Mouse (Mus musculus) CH12.LX (cell line): ENCODE measurements around the gene Olfr934. TPM values are rescaled to one million over a fixed set of nuclear protein-coding genes. Genes with fewer than 3 reads are reported as not detected.

Experiments used
- DNase-seq: peaks from one replicate; pipeline ENCODE4 v3.0.0-alpha.2; 2013; ENCODE audit errors: extremely low read depth
- H3K27ac ChIP-seq: 2 replicates; pipeline ENCODE4 v1.5.1; 2012; ENCODE audit warnings: low read depth, mild to moderate bottlenecking, control low read depth, moderate library complexity; ENCODE audit not compliant: insufficient read depth
- H3K27me3 ChIP-seq: replicated peaks from 2 replicates; pipeline ENCODE3; 2012; ENCODE audit warnings: inconsistent platforms
- H3K36me3 ChIP-seq, 2 experiments: replicated peaks in 1 of 2; 2 replicates each; pipeline versions ENCODE3 to v1.6.1; 2012; ENCODE audit warnings: inconsistent platforms in 1 of 2, low read length in 1 of 2, mild to moderate bottlenecking in 1 of 2, mixed read lengths in 1 of 2, moderate library complexity in 1 of 2; ENCODE audit not compliant: control insufficient read depth in 1 of 2, insufficient read depth in 1 of 2
- H3K4me1 ChIP-seq, 2 experiments: 2 replicates each; pipeline ENCODE4 v1.6.1; 2012; ENCODE audit warnings: inconsistent platforms in 1 of 2, moderate library complexity in 1 of 2; ENCODE audit not compliant: insufficient read depth in 2 of 2, control insufficient read depth in 1 of 2
- H3K4me2 ChIP-seq: 2 replicates; pipeline ENCODE4 v1.6.1; 2012; ENCODE audit warnings: low read depth, mild to moderate bottlenecking, control low read depth; ENCODE audit not compliant: poor library complexity, insufficient read depth, severe bottlenecking
- H3K4me3 ChIP-seq, 3 experiments: fragments of 150-350 bp in 1 of 3; sonication (generic) in 1 of 3; replicated peaks in 1 of 3; 2 replicates each; pipeline versions ENCODE3 to v1.5.1; 2011 to 2012; ENCODE audit warnings: low read depth in 2 of 3, low read length in 2 of 3, mild to moderate bottlenecking in 2 of 3, moderate library complexity in 2 of 3, control low read depth in 1 of 3, improper control_type of control experiment in 1 of 3, inconsistent platforms in 1 of 3, mixed read lengths in 1 of 3; ENCODE audit not compliant: poor library complexity in 1 of 3
- H3K79me2 ChIP-seq: replicated peaks from 2 replicates; pipeline ENCODE4 v1.6.1; 2012; ENCODE audit warnings: mild to moderate bottlenecking, moderate library complexity; ENCODE audit not compliant: control insufficient read depth, poor library complexity, insufficient read depth, severe bottlenecking; ENCODE audit errors: extremely low read depth
- H3K9ac ChIP-seq: 2 replicates; pipeline ENCODE4 v1.6.1; 2012; ENCODE audit warnings: low read depth, mild to moderate bottlenecking, control low read depth, moderate library complexity; ENCODE audit not compliant: insufficient read depth
- H3K9me3 ChIP-seq: replicated peaks from 2 replicates; pipeline ENCODE3; 2012; ENCODE audit warnings: low read length, inconsistent platforms, mixed read lengths
- CTCF ChIP-seq, 2 experiments: IDR thresholded peaks in 1 of 2; conservative IDR thresholded peaks in 1 of 2; 2 replicates each; pipeline ENCODE4 v1.5.1; 2011 to 2012; ENCODE audit warnings: low read depth in 2 of 2, low read length in 2 of 2, improper control_type of control experiment in 1 of 2, inconsistent platforms in 1 of 2, mild to moderate bottlenecking in 1 of 2, moderate library complexity in 1 of 2
- HCFC1 ChIP-seq: IDR thresholded peaks from 2 replicates; pipeline ENCODE4 v1.6.1; 2012; ENCODE audit warnings: low read depth, mild to moderate bottlenecking, inconsistent platforms, low read length, improper control_type of control experiment
- JUND ChIP-seq: conservative IDR thresholded peaks from 2 replicates; pipeline ENCODE4 v1.6.1; 2011; ENCODE audit warnings: low read depth, low read length, improper control_type of control experiment
- MAX ChIP-seq: IDR thresholded peaks from 2 replicates; pipeline ENCODE4 v1.6.1; 2011; ENCODE audit warnings: low read length, improper control_type of control experiment
- MXI1 ChIP-seq: IDR thresholded peaks from 2 replicates; pipeline ENCODE4 v1.6.1; 2011; ENCODE audit warnings: mild to moderate bottlenecking, low read depth, low read length, improper control_type of control experiment
- RCOR1 ChIP-seq: conservative IDR thresholded peaks from 2 replicates; pipeline ENCODE4 v1.6.1; 2012; ENCODE audit warnings: low read depth, mild to moderate bottlenecking, inconsistent platforms, low read length, improper control_type of control experiment
- SMC3 ChIP-seq: IDR thresholded peaks from 2 replicates; pipeline ENCODE4 v1.6.1; 2011; ENCODE audit warnings: low read depth, low read length, improper control_type of control experiment
- ZMIZ1 ChIP-seq: IDR thresholded peaks from 2 replicates; pipeline ENCODE4 v1.6.1; 2012; ENCODE audit warnings: low read depth, mild to moderate bottlenecking, inconsistent platforms, low read length, improper control_type of control experiment
- dilution Hi-C: fragments of 300-500 bp; cut with MboI; formaldehyde crosslinking; loops from 2 replicates; pipeline ENCODE4 v1.14.3; 2020; ENCODE audit warnings: low sequenced_read_pairs; ENCODE audit not compliant: extremely low pct_unique_long_range_greater_than_20kb, extremely low pct_ligation_motif_present
- in situ Hi-C: fragments of 300-500 bp; cut with MboI; formaldehyde crosslinking; loops from 3 replicates; pipeline ENCODE4 v1.14.3; 2019; ENCODE audit warnings: low sequenced_read_pairs, low pct_ligation_motif_present, low pct_unique_long_range_greater_than_20kb, mixed read lengths
- polyA plus RNA-seq: library from polyadenylated mRNA; unstranded; fragments of >175 nt; gene quantifications from 2 replicates; pipeline ENCODE4 v1.2.1, GENCODE M21; 2012; ENCODE audit warnings: low read depth; ENCODE audit not compliant: insufficient read length
- total RNA-seq, 2 experiments: library from RNA; depleted of rRNA; stranded (reverse); fragments of 300-350 nt in 1 of 2; fragments of >200 nt in 1 of 2; gene quantifications; 2 replicates each; pipeline ENCODE4 v1.2.3; 2012 to 2014

Gene Olfr934
- total and polyA plus RNA-seq, 3 experiments = not detected

GRCm38 (mm10) chr9:38953401-38954123, 34.6 kb downstream of the Olfr934 start:
- Histone ChIP-seq H3K27ac (no peak overlapping the region), H3K9me3 (no peaks in the 10 kb centered on the region), H3K27me3 (no peaks in the 10 kb centered on the region), H3K4me2 (peak overlapping the region; percentile 21; the same call in 1 of the 2 replicates), H3K9ac (no peak overlapping the region)
- DNase-seq = peak; percentile 15
- in situ Hi-C loops = loop anchor here (25.0 kb wide), 1 partner anchor 634 kb away; the partner anchor contains the start of gene Olfr959
- TF ChIP-seq HCFC1 (no peak), SMC3 (no peak), MAX (no peak), CTCF (conservative IDR thresholded peaks at IDR 0.05 in 1 of 2, IDR thresholded peaks at IDR 0.05 in 1 of 2; ENCODE audit: low read depth in 2 of 2, low read length in 2 of 2) (no peak), ZMIZ1 (no peak), MXI1 (no peak), JUND (no peak), RCOR1 (no peak)
- TF ChIP-seq, all 38 proteins: peak for 0
- H3K36me3 ChIP-seq = no peaks in the 10 kb centered on the region
- H3K4me3 ChIP-seq = peak overlapping the region in 2 of 3 experiments; percentile 27 to 44
- no peaks in the 10 kb centered on the region for H3K79me2 ChIP-seq
- dilution Hi-C loops = no loop called here
- H3K4me1 ChIP-seq = peaks cover 0 to 4% of the 10 kb centered on the region in 2 experiments; a peak in 1 of 4 replicates

Other genes starting within 250 kb of the Olfr934 start
- gene Olfr920, start 236.0 kb downstream of the Olfr934 start, total RNA-seq (2012; rRNA removed) = not detected in 2 replicates
- gene Olfr920, start 236.0 kb downstream of the Olfr934 start, total RNA-seq (2014; rRNA removed) = 0.09 and 0.12 TPM in 2 replicates
- 0.14 and 0.22 TPM in 2 replicates for gene Olfr920, start 236.0 kb downstream of the Olfr934 start, polyA plus RNA-seq
- gene Olfr921, start 215.2 kb downstream of the Olfr934 start, total RNA-seq (2012; rRNA removed) = not detected in 2 replicates
- gene Olfr921, start 215.2 kb downstream of the Olfr934 start, total RNA-seq (2014; rRNA removed) = not detected in 2 replicates
- gene Olfr921, start 215.2 kb downstream of the Olfr934 start, polyA plus RNA-seq = not detected in 2 replicates
- gene Olfr922, start 173.7 kb downstream of the Olfr934 start, total RNA-seq (2012; rRNA removed) = not detected in 2 replicates
- not detected in 2 replicates for gene Olfr922, start 173.7 kb downstream of the Olfr934 start, total RNA-seq (2014; rRNA removed)
- 0.08 TPM in 1 of 2 replicates, not detected in the other for gene Olfr922, start 173.7 kb downstream of the Olfr934 start, polyA plus RNA-seq
- not detected in 2 replicates for gene Olfr923, start 161.8 kb downstream of the Olfr934 start, total RNA-seq (2012; rRNA removed)
- gene Olfr923, start 161.8 kb downstream of the Olfr934 start, total RNA-seq (2014; rRNA removed) = not detected in 2 replicates
- gene Olfr923, start 161.8 kb downstream of the Olfr934 start, polyA plus RNA-seq = not detected in 2 replicates
- not detected in 2 replicates for gene Olfr924, start 143.9 kb downstream of the Olfr934 start, total RNA-seq (2012; rRNA removed)
- gene Olfr924, start 143.9 kb downstream of the Olfr934 start, total RNA-seq (2014; rRNA removed) = not detected in 2 replicates
- not detected in 2 replicates for gene Olfr924, start 143.9 kb downstream of the Olfr934 start, polyA plus RNA-seq
- not detected in 2 replicates for gene Olfr26, start 133.3 kb downstream of the Olfr934 start, total RNA-seq (2012; rRNA removed)
- not detected in 2 replicates for gene Olfr26, start 133.3 kb downstream of the Olfr934 start, total RNA-seq (2014; rRNA removed)
- gene Olfr26, start 133.3 kb downstream of the Olfr934 start, polyA plus RNA-seq = not detected in 2 replicates
- not detected in 2 replicates for gene Olfr926, start 111.2 kb downstream of the Olfr934 start, total RNA-seq (2012; rRNA removed)
- gene Olfr926, start 111.2 kb downstream of the Olfr934 start, total RNA-seq (2014; rRNA removed) = not detected in 2 replicates
- not detected in 2 replicates for gene Olfr926, start 111.2 kb downstream of the Olfr934 start, polyA plus RNA-seq
- not detected in 2 replicates for gene Olfr930, start 58.5 kb downstream of the Olfr934 start, total RNA-seq (2012; rRNA removed)
- gene Olfr930, start 58.5 kb downstream of the Olfr934 start, total RNA-seq (2014; rRNA removed) = not detected in 2 replicates
- gene Olfr930, start 58.5 kb downstream of the Olfr934 start, polyA plus RNA-seq = not detected in 2 replicates
- not detected in 2 replicates for gene Olfr933, start 16.0 kb downstream of the Olfr934 start, total RNA-seq (2012; rRNA removed)
- not detected in 2 replicates for gene Olfr933, start 16.0 kb downstream of the Olfr934 start, total RNA-seq (2014; rRNA removed)
- not detected in 2 replicates for gene Olfr933, start 16.0 kb downstream of the Olfr934 start, polyA plus RNA-seq
- gene Olfr935, start 11.4 kb upstream of the Olfr934 start, total RNA-seq (2012; rRNA removed) = not detected in 2 replicates
- gene Olfr935, start 11.4 kb upstream of the Olfr934 start, total RNA-seq (2014; rRNA removed) = not detected in 2 replicates
- gene Olfr935, start 11.4 kb upstream of the Olfr934 start, polyA plus RNA-seq = not detected in 2 replicates
- gene Olfr146, start 35.1 kb upstream of the Olfr934 start, total RNA-seq (2012; rRNA removed) = not detected in 2 replicates
- not detected in 2 replicates for gene Olfr146, start 35.1 kb upstream of the Olfr934 start, total RNA-seq (2014; rRNA removed)
- gene Olfr146, start 35.1 kb upstream of the Olfr934 start, polyA plus RNA-seq = not detected in 2 replicates
- gene Olfr937, start 76.6 kb upstream of the Olfr934 start, total RNA-seq (2012; rRNA removed) = not detected in 2 replicates
- gene Olfr937, start 76.6 kb upstream of the Olfr934 start, total RNA-seq (2014; rRNA removed) = not detected in 2 replicates
- gene Olfr937, start 76.6 kb upstream of the Olfr934 start, polyA plus RNA-seq = not detected in 2 replicates
- not detected in 2 replicates for gene Olfr938, start 90.6 kb upstream of the Olfr934 start, total RNA-seq (2012; rRNA removed)
- not detected in 2 replicates for gene Olfr938, start 90.6 kb upstream of the Olfr934 start, total RNA-seq (2014; rRNA removed)
- gene Olfr938, start 90.6 kb upstream of the Olfr934 start, polyA plus RNA-seq = not detected in 2 replicates
- gene Olfr27, start 139.8 kb upstream of the Olfr934 start, total RNA-seq (2012; rRNA removed) = not detected in 2 replicates
- not detected in 2 replicates for gene Olfr27, start 139.8 kb upstream of the Olfr934 start, total RNA-seq (2014; rRNA removed)
- gene Olfr27, start 139.8 kb upstream of the Olfr934 start, polyA plus RNA-seq = not detected in 2 replicates
- gene Olfr943, start 178.0 kb upstream of the Olfr934 start, total RNA-seq (2012; rRNA removed) = not detected in 2 replicates
- not detected in 2 replicates for gene Olfr943, start 178.0 kb upstream of the Olfr934 start, total RNA-seq (2014; rRNA removed)
- not detected in 2 replicates for gene Olfr943, start 178.0 kb upstream of the Olfr934 start, polyA plus RNA-seq
- gene Olfr944, start 213.6 kb upstream of the Olfr934 start, total RNA-seq (2012; rRNA removed) = not detected in 2 replicates
- not detected in 2 replicates for gene Olfr944, start 213.6 kb upstream of the Olfr934 start, total RNA-seq (2014; rRNA removed)
- not detected in 2 replicates for gene Olfr944, start 213.6 kb upstream of the Olfr934 start, polyA plus RNA-seq